ENCODE assay signal across 22 mouse cellular contexts in genomic region chr12:85951036-85951435, GRCm38 (mm10).
A peak's percentile ranks its signal among the peaks of the same experiment; 100 is the strongest.
DNase-seq lines count a peak whose midpoint lies in the region; ATAC-seq and TF ChIP-seq lines count a peak whose summit lies in the region.
"Had no signal": no experiment of that assay in that cellular context is flagged by ENCODE, and none has a peak within 500 bp of the region (broad histone marks: within the 10 kb centered on the region; RNA-seq: fewer than 3 reads in every experiment).

No protein-coding gene starts in this region.

- no peak overlapping the region for H3K4me3 ChIP-seq in liver, adult 2 months (ENCODE audit: insufficient read depth, low read depth, low read length)
- no peak overlapping the region for H3K4me3 ChIP-seq in liver, embryonic 11.5 days (ENCODE audit: low read depth, low read length)
- no peak overlapping the region for H3K4me3 ChIP-seq in lung, embryonic 15.5 days
- H3K4me3 ChIP-seq in lung, postnatal 0 days (ENCODE audit: low read depth, low read length), result no peak overlapping the region
- H3K4me3 ChIP-seq: embryonic facial prominence, embryonic 13.5 days; embryonic facial prominence, embryonic 15.5 days; erythroblast, embryonic 14.5 days; forebrain, embryonic 10.5 days; forebrain, embryonic 12.5 days had no signal

- H3K36me3 ChIP-seq in liver, adult 2 months (ENCODE audit: control insufficient read depth, insufficient read depth, low read length), result no peaks in the 10 kb centered on the region; the same call in 1 of the 2 replicates
- H3K36me3 ChIP-seq in liver, embryonic 11.5 days (ENCODE audit: control insufficient read depth, insufficient read depth, low read length), result peaks cover 7% of the 10 kb centered on the region; the same call in 1 of the 2 replicates
- no peaks in the 10 kb centered on the region for H3K36me3 ChIP-seq in lung, embryonic 15.5 days
- no peaks in the 10 kb centered on the region for H3K36me3 ChIP-seq in lung, postnatal 0 days (ENCODE audit: insufficient read depth, low read length)
- H3K36me3 ChIP-seq: embryonic facial prominence, embryonic 15.5 days; forebrain, embryonic 12.5 days had no signal

- H3K9ac ChIP-seq in liver, adult 2 months (ENCODE audit: low read depth, low read length), result no peak overlapping the region
- no peak overlapping the region for H3K9ac ChIP-seq in liver, embryonic 11.5 days (ENCODE audit: low read depth, low read length)
- H3K9ac ChIP-seq in lung, embryonic 15.5 days, result no peak overlapping the region
- no peak overlapping the region for H3K9ac ChIP-seq in lung, postnatal 0 days (replicated peaks; ENCODE audit: low read depth)
- H3K9ac ChIP-seq: embryonic facial prominence, embryonic 13.5 days; embryonic facial prominence, embryonic 15.5 days; forebrain, embryonic 12.5 days had no signal

- H3K27me3 ChIP-seq in liver, adult 2 months (ENCODE audit: control insufficient read depth, insufficient read depth, low read length), result no peaks in the 10 kb centered on the region
- H3K27me3 ChIP-seq in liver, embryonic 11.5 days (replicated peaks; ENCODE audit: control insufficient read depth, insufficient read depth, low read length), result no peaks in the 10 kb centered on the region
- H3K27me3 ChIP-seq in lung, embryonic 15.5 days, result no peaks in the 10 kb centered on the region
- H3K27me3 ChIP-seq in lung, postnatal 0 days (replicated peaks; ENCODE audit: insufficient read depth, low read length), result no peaks in the 10 kb centered on the region
- H3K27me3 ChIP-seq: embryonic facial prominence, embryonic 13.5 days; embryonic facial prominence, embryonic 15.5 days; forebrain, embryonic 12.5 days had no signal

- 37% methylated on average over 4 of the region's 4 CpGs for WGBS in liver, adult 2 months
- WGBS in liver, embryonic 11.5 days, result 81% methylated on average over 4 of the region's 4 CpGs
- WGBS in lung, embryonic 15.5 days, result 67% methylated on average over 4 of the region's 4 CpGs
- 72% methylated on average over 4 of the region's 4 CpGs for WGBS in lung, postnatal 0 days

- H3K4me1 ChIP-seq in liver, adult 2 months (ENCODE audit: control insufficient read depth, insufficient read depth, low read length), result no peaks in the 10 kb centered on the region
- no peaks in the 10 kb centered on the region for H3K4me1 ChIP-seq in liver, embryonic 11.5 days (replicated peaks; ENCODE audit: control insufficient read depth, insufficient read depth, low read length)
- H3K4me1 ChIP-seq in lung, embryonic 15.5 days, result peaks cover 16% of the 10 kb centered on the region; the same call in 1 of the 2 replicates
- no peaks in the 10 kb centered on the region for H3K4me1 ChIP-seq in lung, postnatal 0 days (ENCODE audit: insufficient read depth, low read depth, low read length)
- H3K4me1 ChIP-seq: embryonic facial prominence, embryonic 15.5 days; forebrain, embryonic 10.5 days; forebrain, embryonic 12.5 days had no signal

- DNase-seq in liver, adult 2 months (ENCODE audit: extremely low read depth, low read depth, low spot score), result peak; percentile 67
- no peak for DNase-seq in liver, embryonic 11.5 days (ENCODE audit: low spot score)
- DNase-seq in lung, postnatal 14 days, result no peak
- DNase-seq in lung, postnatal 0 days (ENCODE audit: low spot score), result no peak
- no peak for DNase-seq in lung, adult 18-20 months
- DNase-seq: adrenal gland, adult 2 months; adrenal gland, postnatal 10 days; adrenal gland, postnatal 25 days; cerebellum, adult 11 months; cerebellum, adult 18-20 months; cerebellum, adult 8-10 months; cerebellum, adult 9-11 months; cerebellum, postnatal 14 days; cerebellum, postnatal 36 days; embryo, embryonic 11 days had no signal

- no peak for TF ChIP-seq EP300 in lung, postnatal 0 days (IDR thresholded peaks at IDR 0.05)

- H3K27ac ChIP-seq in liver, adult 2 months (replicated peaks; ENCODE audit: insufficient read depth, low read depth, low read length), result no peak overlapping the region
- no peak overlapping the region for H3K27ac ChIP-seq in liver, embryonic 11.5 days (ENCODE audit: low read depth, low read length)
- H3K27ac ChIP-seq in lung, embryonic 15.5 days, result peak overlapping the region; percentile 47
- H3K27ac ChIP-seq in lung, postnatal 0 days (ENCODE audit: low read length), result 0 out of 2 replicates have a peak overlapping the region, but pooled peaks have one; percentile 9
- H3K27ac ChIP-seq: embryonic facial prominence, embryonic 13.5 days; embryonic facial prominence, embryonic 15.5 days; forebrain, embryonic 10.5 days; forebrain, embryonic 12.5 days had no signal

- no peak for TF ChIP-seq CTCF in liver, adult 2 months (IDR thresholded peaks at IDR 0.05; ENCODE audit: low read depth, low read length)
- no peak for TF ChIP-seq CTCF in lung, postnatal 0 days (IDR thresholded peaks at IDR 0.05)

- no peak overlapping the region for H3K4me2 ChIP-seq in liver, embryonic 11.5 days
- H3K4me2 ChIP-seq in lung, embryonic 15.5 days, result no peak overlapping the region
- no peak overlapping the region for H3K4me2 ChIP-seq in lung, postnatal 0 days (replicated peaks; ENCODE audit: low read depth, low read length)
- H3K4me2 ChIP-seq: embryonic facial prominence, embryonic 13.5 days; embryonic facial prominence, embryonic 15.5 days; forebrain, embryonic 12.5 days had no signal

- no peak for ATAC-seq in liver, embryonic 11.5 days (replicated peaks; ENCODE audit: low FRiP score)
- no peak for ATAC-seq in lung, embryonic 15.5 days (ENCODE audit: borderline replicate concordance, extremely low read depth, low FRiP score, low TSS enrichment)
- no peak for ATAC-seq in lung, postnatal 0 days
- ATAC-seq: forebrain, embryonic 14.5 days had no signal

- no peaks in the 10 kb centered on the region for H3K79me2 ChIP-seq in liver, adult 2 months (ENCODE audit: control insufficient read depth, insufficient read depth, low read length)

- TF ChIP-seq POLR2A in liver, adult 2 months (IDR thresholded peaks at IDR 0.05; ENCODE audit: extremely low read depth, insufficient read depth, low read length), result no peak

- no peaks in the 10 kb centered on the region for H3K9me3 ChIP-seq in liver, embryonic 11.5 days (ENCODE audit: control insufficient read depth, low read length)
- H3K9me3 ChIP-seq in lung, embryonic 15.5 days, result no peaks in the 10 kb centered on the region
- no peaks in the 10 kb centered on the region for H3K9me3 ChIP-seq in lung, postnatal 0 days (ENCODE audit: low read length)
- H3K9me3 ChIP-seq: embryonic facial prominence, embryonic 13.5 days; embryonic facial prominence, embryonic 15.5 days; forebrain, embryonic 10.5 days; forebrain, embryonic 12.5 days had no signal

Comparison
In these comparisons a context has a peak if more than half of its experiments do, and no peak if none do; other contexts are left out.
1. H3K27ac ChIP-seq: peak in lung, embryonic 15.5 days (single experiment) and lung, postnatal 0 days (single experiment); none in liver, adult 2 months (single experiment) and liver, embryonic 11.5 days (single experiment).